Mouse (Mus musculus) ES-E14 (cell line): ENCODE results near the gene Esr1. TPM values are rescaled to one million over a fixed set of nuclear protein-coding genes. Genes with fewer than 3 reads are reported as not detected.

Source experiments
- DNase-seq: peaks from one replicate; pipeline ENCODE4 v3.0.0-alpha.2; 2013; ENCODE audit warnings: low read depth, low spot score
- H3K27ac ChIP-seq: 2 replicates; pipeline ENCODE4 v1.5.1; 2012; ENCODE audit warnings: low read depth, mild to moderate bottlenecking, low read length, moderate library complexity, mixed read lengths; ENCODE audit not compliant: poor library complexity, insufficient read depth, severe bottlenecking
- H3K36me3 ChIP-seq: 2 replicates; pipeline ENCODE4 v1.6.1; 2012; ENCODE audit warnings: mild to moderate bottlenecking, low read length, moderate library complexity, mixed read lengths; ENCODE audit not compliant: control insufficient read depth, poor library complexity, insufficient read depth, severe bottlenecking
- H3K4me1 ChIP-seq, 2 experiments: fragments of 150-350 bp in 1 of 2; sonication (generic) in 1 of 2; 2 replicates each; pipeline ENCODE4 v1.6.1; 2012; ENCODE audit warnings: low read length in 2 of 2, mild to moderate bottlenecking in 1 of 2, mixed read lengths in 1 of 2; ENCODE audit not compliant: control insufficient read depth in 2 of 2, insufficient read depth in 2 of 2, poor library complexity in 1 of 2
- H3K4me3 ChIP-seq, 2 experiments: fragments of 150-350 bp in 1 of 2; sonication (generic) in 1 of 2; 2 replicates each; pipeline ENCODE4 v1.5.1; 2012; ENCODE audit warnings: low read length in 2 of 2, low read depth in 1 of 2, mild to moderate bottlenecking in 1 of 2, mixed read lengths in 1 of 2; ENCODE audit not compliant: insufficient read depth in 1 of 2, poor library complexity in 1 of 2, severe bottlenecking in 1 of 2
- H3K9ac ChIP-seq: 2 replicates; pipeline ENCODE4 v1.6.1; 2012; ENCODE audit warnings: low read depth, mild to moderate bottlenecking, low read length, mixed read lengths; ENCODE audit not compliant: poor library complexity, insufficient read depth, severe bottlenecking
- H3K9me3 ChIP-seq: fragments of 150-350 bp; sonication (generic); 2 replicates; pipeline ENCODE4 v1.6.1; 2012; ENCODE audit warnings: low read depth, mild to moderate bottlenecking, low read length; ENCODE audit not compliant: control insufficient read depth, insufficient read depth
- CHD2 ChIP-seq: IDR thresholded peaks from 2 replicates; pipeline ENCODE4 v1.6.1; 2014; ENCODE audit warnings: mild to moderate bottlenecking, low read depth, low read length, inconsistent platforms
- HCFC1 ChIP-seq: IDR thresholded peaks from 2 replicates; pipeline ENCODE4 v1.6.1; 2012; ENCODE audit warnings: low read length, inconsistent platforms, borderline replicate concordance; ENCODE audit not compliant: insufficient read depth
- MAFK ChIP-seq: IDR thresholded peaks from 2 replicates; pipeline ENCODE4 v1.6.1; 2014; ENCODE audit warnings: mild to moderate bottlenecking, low read depth, low read length, inconsistent platforms; ENCODE audit not compliant: insufficient read depth
- ZC3H11A ChIP-seq: IDR thresholded peaks from 2 replicates; pipeline ENCODE4 v1.6.1; 2012; ENCODE audit warnings: low read depth, mild to moderate bottlenecking, inconsistent platforms, low read length, borderline replicate concordance
- ZNF384 ChIP-seq: IDR thresholded peaks from 2 replicates; pipeline ENCODE4 v1.6.1; 2012; ENCODE audit warnings: low read depth, low read length, inconsistent platforms
- in situ Hi-C, 2 experiments: fragments of 600-800 bp; cut with MboI; formaldehyde crosslinking; loops; one replicate each; pipeline ENCODE4 v1.15.1; 2025; ENCODE audit warnings: low sequenced_read_pairs in 2 of 2, inconsistent platforms in 1 of 2; ENCODE audit not compliant: unreplicated experiment in 2 of 2
- total RNA-seq: library from RNA; depleted of rRNA; stranded (reverse); fragments of 300-350 nt; gene quantifications from 2 replicates; pipeline ENCODE4 v1.2.3, GENCODE M21; 2012

Esr1 gene
- total RNA-seq, 1 experiment: 0.09 TPM

DNA sequence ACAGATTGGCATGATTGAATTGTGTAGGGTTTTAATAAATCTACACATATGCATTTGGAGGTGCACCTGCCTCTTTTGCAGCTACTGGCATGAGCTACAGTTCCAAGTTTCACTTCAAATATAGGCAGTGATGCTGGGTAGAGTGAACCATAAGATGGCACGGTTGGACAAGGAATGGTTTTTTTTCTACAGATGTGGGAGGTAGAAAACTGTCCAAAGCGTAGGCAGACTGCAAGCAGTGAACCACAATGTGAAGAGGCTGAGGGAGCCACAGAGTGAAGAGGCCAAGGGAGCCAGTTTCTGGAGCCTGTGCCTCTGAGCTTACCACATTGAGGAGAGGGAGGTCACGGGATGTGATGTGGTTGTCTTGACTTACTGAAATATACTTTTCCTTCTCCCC, 238.5 kb downstream of the Esr1 start:
- no peak for DNase-seq
- Histone ChIP-seq H3K4me1 (no peaks in the 10 kb centered on the region), H3K4me3 (no peak overlapping the region), H3K36me3 (no peaks in the 10 kb centered on the region), H3K9me3 (no peaks in the 10 kb centered on the region), H3K27ac (no peak overlapping the region), H3K9ac (no peak overlapping the region)
- TF ChIP-seq HCFC1 (no peak), CHD2 (no peak), MAFK (no peak), ZNF384 (no peak), ZC3H11A (no peak)
- in situ Hi-C loops: no loop called here

DNA sequence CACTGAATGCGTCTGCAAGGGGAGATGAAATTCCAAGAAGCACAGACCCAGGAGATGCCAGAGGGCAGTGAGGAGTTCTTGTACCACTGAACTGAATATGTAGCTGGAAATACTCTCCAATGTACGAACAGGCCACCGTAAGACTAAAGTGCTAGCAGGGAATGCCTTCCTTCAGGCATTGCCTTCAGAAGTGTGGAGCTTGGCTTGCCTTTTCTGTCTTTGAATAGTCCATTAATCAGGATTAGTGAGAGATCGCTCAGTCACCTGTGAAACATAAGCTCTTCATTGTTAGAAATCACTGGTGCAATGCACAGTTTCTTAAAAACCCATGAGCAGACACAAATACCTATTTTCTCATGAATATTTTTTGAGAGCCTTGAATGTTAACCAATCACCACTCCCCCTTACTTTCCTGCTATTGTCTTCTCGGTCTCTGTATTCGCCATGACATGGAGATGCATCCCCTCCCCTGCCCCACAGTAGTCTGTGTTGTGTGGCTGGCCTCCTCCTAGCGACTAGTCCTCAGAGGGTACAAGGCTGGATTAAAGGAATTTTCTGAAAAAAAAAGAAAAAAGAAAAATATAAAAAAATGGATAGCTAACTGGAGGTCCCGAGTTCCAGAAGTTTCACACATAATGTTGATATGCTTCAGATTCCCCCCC, 263.8 kb downstream of the Esr1 start:
- no peak overlapping the region for H3K27ac ChIP-seq
- H3K4me1 ChIP-seq: no peaks in the 10 kb centered on the region
- H3K9ac ChIP-seq: no peak overlapping the region
- no peaks in the 10 kb centered on the region for H3K36me3 ChIP-seq
- H3K9me3 ChIP-seq: no peaks in the 10 kb centered on the region
- in situ Hi-C loops: no loop called here
- TF ChIP-seq ZC3H11A: no peak
- TF ChIP-seq MAFK: no peak
- TF ChIP-seq HCFC1: no peak
- no peak for TF ChIP-seq CHD2
- TF ChIP-seq ZNF384: no peak
- no peak for DNase-seq
- no peak overlapping the region for H3K4me3 ChIP-seq

- no peak for DNase-seq
These were observed 270.0 kb downstream of the Esr1 start for GRCm38 (mm10) chr10:4881391-4881790.

DNA sequence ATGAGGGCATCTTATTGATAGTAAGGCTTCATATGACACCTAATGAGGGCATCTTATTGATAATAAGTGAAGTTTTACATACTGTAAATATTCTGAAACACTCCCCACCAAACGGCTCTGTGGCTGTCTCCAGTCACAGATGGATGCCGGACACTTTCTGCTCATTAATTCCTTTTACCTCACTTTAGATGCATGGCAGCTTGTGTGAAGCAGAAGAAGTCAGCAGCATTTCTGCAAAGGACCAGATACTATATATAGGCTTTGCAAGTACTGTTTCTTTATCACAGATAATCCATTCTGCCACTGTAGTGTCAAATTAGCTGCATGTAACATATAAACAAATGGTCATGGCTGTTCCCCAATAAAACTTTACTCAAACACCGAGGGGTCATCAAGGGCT, 274.1 kb downstream of the Esr1 start:
- TF ChIP-seq HCFC1 (no peak), MAFK (no peak), ZC3H11A (no peak), ZNF384 (no peak), CHD2 (no peak)
- Histone ChIP-seq H3K27ac (no peak overlapping the region), H3K9ac (no peak overlapping the region), H3K9me3 (no peaks in the 10 kb centered on the region), H3K4me3 (no peak overlapping the region), H3K4me1 (no peaks in the 10 kb centered on the region), H3K36me3 (no peaks in the 10 kb centered on the region)
- no peak for DNase-seq
- in situ Hi-C loops: no loop called here

More at GRCm38 (mm10) chr10:4881391-4881790, 270.0 kb downstream of the Esr1 start:
- TF ChIP-seq ZC3H11A (no peak), CHD2 (no peak), HCFC1 (no peak), ZNF384 (no peak), MAFK (no peak)
- no peak overlapping the region for H3K9ac ChIP-seq
- no peak overlapping the region for H3K4me3 ChIP-seq
- in situ Hi-C loops: no loop called here
- no peaks in the 10 kb centered on the region for H3K4me1 ChIP-seq
- H3K36me3 ChIP-seq: no peaks in the 10 kb centered on the region
- no peak overlapping the region for H3K27ac ChIP-seq
- no peaks in the 10 kb centered on the region for H3K9me3 ChIP-seq

GRCm38 (mm10) chr10:4885961-4886360, 274.6 kb downstream of the Esr1 start:
- Histone ChIP-seq H3K27ac (no peak overlapping the region), H3K4me1 (no peaks in the 10 kb centered on the region), H3K9me3 (no peaks in the 10 kb centered on the region), H3K4me3 (no peak overlapping the region), H3K36me3 (no peaks in the 10 kb centered on the region), H3K9ac (no peak overlapping the region)
- DNase-seq: no peak
- TF ChIP-seq ZC3H11A: no peak
- no peak for TF ChIP-seq MAFK
- TF ChIP-seq HCFC1: no peak
- TF ChIP-seq CHD2: no peak
- TF ChIP-seq ZNF384: no peak
- in situ Hi-C loops: no loop called here
